Mouse (Mus musculus): ENCODE results near the gene Olfr1066.
"Not testable (repeated sequence)": the region's sequence is repeated elsewhere in the genome, so short reads cannot be mapped to it uniquely, and the experiment has no call there.

Olfr1066 gene

DNA sequence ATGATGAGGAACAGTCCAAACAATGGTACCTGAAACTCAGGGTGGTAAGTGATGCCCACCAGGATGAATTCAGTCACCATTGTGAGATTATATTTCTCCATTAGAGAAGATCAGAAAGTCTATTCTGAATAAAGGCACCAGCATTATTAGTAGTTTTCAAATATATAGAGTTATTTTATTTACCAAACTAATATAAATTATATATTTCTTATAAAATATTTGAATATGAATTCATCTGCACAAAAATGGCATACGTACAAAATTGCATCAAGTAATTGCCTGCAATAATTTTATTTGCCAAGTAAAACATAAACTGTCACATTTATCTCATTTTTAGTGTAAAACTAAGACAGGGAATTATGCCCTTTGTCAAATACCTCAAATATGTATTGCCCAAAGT is at the start of gene Olfr1066:
Olfr1066 (minus strand) TSS at position 101 of the 400 bp plus-strand sequence.
- DNase-seq: no peak

DNA sequence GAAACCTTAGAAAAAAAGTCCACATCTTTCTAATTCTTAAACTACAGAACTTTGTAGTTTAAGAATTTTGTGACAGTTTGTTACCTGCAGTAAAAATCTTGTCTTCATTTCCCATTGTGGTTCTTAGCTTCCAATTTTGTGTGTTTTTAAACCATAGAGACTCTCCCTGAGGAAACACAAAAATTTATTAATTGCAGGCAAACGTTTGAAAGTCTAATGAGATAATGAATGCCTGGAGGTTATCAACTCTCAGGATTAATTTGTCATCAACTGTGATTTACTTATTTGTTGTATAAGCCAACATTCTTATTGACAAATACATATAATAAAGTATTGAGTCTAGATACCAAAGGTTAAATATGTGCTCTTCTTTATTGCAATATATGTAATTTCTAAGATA is 31.2 kb upstream of the Olfr1066 start, which contains the start of gene Olfr228:
Olfr228 (minus strand) TSS at position 101 of the 400 bp plus-strand sequence.
- no peak for DNase-seq

DNA sequence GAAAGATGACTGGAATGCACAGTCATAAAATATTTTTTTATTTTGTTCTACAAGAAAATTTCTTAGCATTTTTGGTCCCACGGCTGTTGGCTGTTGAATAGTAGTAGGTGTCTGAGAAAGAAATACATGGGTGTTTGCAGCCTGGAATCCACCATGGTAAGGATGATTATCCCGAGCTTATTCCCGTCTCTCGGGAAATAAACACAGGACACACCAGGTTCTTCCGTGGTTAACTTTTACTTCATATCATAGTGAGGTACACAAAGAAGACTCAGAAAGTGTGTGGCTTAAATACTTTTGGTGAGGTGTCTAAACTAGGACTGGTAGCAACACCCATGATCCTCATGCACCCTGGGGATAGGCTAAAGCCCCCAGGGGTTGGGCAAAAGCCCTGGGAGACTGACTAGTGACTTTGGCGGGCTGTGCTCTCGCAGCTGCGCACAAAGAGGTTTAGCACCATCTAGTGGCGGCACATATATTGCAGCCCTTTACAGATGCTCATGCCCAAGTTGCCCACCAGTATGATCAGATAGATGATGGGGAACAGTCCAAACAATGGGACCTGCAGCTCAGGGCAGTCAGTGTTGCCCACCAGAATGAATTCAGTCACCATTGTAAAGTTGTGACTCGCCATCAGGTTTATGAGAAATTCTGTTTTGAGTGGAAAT is 8.5 kb upstream of the Olfr1066 start:
- DNase-seq: peak; percentile 16

DNA sequence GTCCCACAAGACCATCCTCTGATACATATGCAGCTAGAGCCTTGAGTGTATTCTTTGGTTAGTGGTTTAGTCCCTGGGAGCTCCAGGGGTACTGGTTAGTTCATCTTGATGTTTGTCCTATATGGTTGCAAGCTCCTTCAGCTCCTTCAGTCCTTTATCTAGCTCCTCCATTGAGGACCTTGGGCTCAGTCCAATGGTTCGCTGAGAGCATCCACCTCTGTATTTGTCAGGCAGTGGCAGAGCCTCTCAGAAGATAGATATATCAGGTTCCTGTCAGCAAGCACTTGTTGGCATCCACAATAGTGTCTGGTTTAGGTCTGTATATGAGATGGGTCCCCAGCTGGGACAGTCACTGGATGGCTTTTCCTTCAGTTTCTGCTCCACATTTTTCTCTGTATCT is 4.4 kb upstream of the Olfr1066 start:
- no peak for DNase-seq

DNA sequence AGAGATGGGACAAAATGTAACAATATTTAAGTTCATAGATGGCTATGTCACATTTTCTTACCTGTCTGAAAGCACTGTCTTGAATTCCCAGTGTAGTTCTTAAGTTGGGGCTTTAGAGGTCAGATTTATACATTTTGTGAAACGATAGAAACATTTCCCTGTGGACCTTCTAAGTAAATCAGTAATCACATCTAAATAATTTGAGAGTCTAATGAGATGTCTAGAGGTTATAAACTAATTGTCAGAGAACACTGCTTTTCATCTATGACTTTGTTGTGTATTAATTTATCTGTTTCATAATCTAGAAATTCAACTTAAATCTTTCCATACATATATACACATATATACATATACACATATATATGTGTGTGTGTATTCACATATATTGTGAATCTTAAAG is 5.6 kb downstream of the Olfr1066 start, which contains the start of gene Olfr1065:
Olfr1065 (minus strand) TSS at position 101 of the 400 bp plus-strand sequence.
- not testable (repeated sequence) for DNase-seq

DNA sequence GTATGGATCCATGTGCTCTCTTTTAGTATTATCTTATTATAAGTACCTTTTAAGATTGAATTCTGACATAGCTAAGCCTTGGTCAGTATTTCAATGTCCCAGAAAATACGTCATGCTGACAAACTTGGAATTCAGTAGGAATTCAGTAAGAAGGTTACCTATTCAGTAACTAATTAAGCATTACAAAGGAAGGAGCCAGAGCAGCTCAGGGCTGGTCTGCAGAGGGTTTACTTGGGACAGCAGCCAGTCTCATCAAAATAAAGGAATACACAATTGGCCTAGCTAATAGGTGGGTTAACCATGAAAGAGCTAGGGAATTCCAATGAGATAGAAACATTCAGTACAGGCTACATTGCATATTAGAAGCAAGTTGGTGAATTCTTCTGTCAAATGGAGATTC is 14.0 kb downstream of the Olfr1066 start:
- not testable (repeated sequence) for DNase-seq

DNA sequence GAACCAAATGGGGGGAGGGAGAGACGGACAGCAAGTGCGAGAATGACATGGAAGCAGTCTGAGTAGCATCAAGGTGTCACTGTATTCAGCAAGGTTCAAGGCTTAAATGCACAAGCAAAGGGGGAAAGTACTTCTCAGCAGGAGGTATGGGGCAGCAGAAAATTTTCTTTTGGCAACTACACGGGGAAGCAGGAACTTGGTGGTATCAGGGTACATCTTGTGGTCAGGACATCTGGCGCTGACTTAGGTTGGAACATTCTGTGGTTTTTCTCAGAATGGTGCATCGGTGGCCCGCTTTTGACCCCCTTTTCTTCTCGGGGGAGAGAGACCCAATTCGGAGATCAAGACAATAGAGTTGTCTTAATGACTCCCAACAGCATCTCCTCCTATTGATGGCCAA is 27.6 kb downstream of the Olfr1066 start:
- DNase-seq: not testable (repeated sequence)

DNA sequence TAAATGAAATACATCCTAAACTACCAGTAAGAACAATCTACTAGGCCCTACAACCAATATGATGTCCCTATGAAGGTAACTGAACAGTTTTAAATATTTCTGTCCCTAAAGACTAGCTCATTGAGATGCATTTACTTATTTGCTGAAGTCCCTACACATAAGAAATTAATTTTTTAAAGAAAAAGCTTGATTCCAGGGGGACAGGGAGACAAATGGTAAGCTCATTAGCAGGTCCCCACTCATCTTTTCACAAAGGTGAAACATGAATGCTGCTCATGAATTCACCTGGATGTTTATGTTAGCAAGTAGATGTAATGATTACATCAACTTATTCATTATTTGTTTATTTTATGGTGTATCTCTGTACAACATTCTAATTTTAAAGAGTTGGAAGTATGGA is 29.4 kb downstream of the Olfr1066 start, which contains the start of gene Olfr1062:
Olfr1062 (minus strand) TSS at position 101 of the 400 bp plus-strand sequence.
- not testable (repeated sequence) for DNase-seq

DNA sequence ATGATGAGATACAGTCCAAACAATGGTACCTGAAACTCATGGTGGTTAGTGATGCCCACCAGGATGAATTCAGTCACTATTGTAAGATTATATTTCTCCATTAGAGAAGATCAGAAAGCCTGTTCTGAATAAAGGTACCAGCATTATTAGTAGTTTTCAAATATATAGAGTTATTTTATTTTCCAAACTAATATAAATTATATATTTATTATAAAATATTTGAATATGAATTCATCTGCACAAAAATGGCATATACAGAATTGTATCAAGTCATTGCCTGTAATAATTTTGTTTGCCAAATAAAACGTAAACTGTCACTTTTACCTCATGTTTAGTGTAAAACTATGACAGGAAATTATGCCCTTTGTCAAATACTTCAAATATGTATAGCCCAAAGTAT is 42.1 kb downstream of the Olfr1066 start, which contains the start of gene Olfr1061:
Olfr1061 (minus strand) TSS at position 101 of the 400 bp plus-strand sequence.
- DNase-seq: no peak
